Mouse (Mus musculus) heart, adult 2 months (tissue): ENCODE data around the gene Zfp870.
"Not testable (repeated sequence)": the region's sequence is repeated elsewhere in the genome, so short reads cannot be mapped to it uniquely, and the experiment has no call there.

Experiments
- CTCF ChIP-seq: fragments of 200-600 bp; IDR thresholded peaks from 2 replicates; pipeline ENCODE4 v1.8.1; 2022; ENCODE audit warnings: antibody characterized with exemption, mild to moderate bottlenecking, moderate library complexity
- EP300 ChIP-seq: fragments of 200-500 bp; IDR thresholded peaks from 2 replicates; pipeline ENCODE4 v1.6.1; 2011; ENCODE audit warnings: low read depth, low read length, control low read depth; ENCODE audit not compliant: insufficient read depth
- POLR2A ChIP-seq: fragments of 200-500 bp; IDR thresholded peaks from 2 replicates; pipeline ENCODE4 v1.6.1; 2011; ENCODE audit warnings: mild to moderate bottlenecking, low read depth, low read length, control low read depth; ENCODE audit not compliant: insufficient read depth

GRCm38 (mm10) chr17:32867266-32867665, 24.2 kb downstream of the Zfp870 start:
- TF ChIP-seq POLR2A, CTCF, EP300: not testable (repeated sequence)
